Mouse (Mus musculus): ENCODE data around the gene Hist1h2aa.

Hist1h2aa gene

DNA sequence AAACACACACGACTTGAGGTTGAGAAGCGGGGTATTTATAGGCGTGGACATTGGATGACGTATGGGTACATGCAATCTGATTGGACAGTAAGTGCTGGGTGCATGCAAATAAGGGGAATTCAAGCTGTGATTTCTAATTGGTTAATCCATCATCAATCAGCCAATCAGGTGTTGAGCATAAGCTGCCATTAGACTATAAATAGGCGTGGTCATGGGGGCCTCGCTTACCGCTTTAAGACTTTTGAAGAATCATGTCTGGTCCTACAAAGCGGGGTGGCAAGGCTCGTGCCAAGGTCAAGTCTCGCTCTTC is at the start of gene Hist1h2aa:
TSS of gene Hist1h2aa (plus strand) at position 252 of the 310 bp plus-strand sequence.
- no peak for DNase-seq

DNA sequence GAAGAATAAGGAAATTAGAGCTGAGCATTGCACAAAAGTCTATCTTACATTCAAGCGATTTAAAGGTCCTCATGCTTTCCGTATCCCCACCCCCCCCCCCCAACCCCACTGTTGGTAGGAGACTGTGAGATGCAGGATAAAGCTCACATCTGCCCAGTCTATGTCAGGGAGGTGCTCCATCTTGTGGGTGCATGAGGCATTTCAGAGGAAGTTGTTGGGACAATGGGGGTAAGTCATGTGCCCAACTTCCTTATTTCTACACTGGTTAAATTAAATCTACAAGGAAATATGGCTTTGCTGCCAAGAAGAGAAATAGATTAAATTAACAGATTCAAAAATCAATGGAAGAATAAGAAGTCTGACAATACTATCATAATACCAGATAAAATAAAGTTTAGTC is 48.7 kb upstream of the Hist1h2aa start:
- DNase-seq, result no peak

DNA sequence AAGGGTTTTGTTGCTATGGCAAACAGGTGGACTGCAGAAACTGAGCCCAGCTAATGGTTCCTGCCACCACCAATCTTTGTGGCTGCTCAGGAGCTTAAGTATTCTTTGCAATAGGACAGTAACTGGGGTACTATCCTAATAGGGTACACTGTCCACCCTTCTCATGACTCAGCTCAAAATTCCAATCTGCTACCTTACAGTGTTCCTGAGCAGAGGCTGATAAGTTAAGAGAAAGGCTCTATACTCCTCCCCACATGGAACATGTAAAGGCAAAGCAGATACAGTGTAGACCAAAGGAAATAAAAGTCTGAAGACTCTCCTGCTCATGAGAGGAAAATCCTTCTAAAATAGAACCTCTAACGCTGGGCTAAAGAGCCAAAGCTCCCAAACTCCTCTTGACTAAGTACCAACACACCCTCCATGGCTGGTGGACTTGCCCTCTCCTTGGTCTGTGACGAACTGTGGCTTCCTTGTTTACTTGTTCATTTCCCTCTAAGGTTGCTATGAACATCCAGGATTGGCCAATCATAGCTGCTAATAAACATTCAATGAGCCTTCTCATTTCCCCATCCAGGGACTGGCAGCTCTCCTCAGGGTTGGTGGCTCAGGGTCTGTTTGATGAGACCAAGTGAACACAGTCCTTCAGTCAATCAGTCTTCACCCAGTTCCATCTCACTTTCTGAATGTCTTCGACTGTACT is 47.1 kb upstream of the Hist1h2aa start:
- no peak for DNase-seq

DNA sequence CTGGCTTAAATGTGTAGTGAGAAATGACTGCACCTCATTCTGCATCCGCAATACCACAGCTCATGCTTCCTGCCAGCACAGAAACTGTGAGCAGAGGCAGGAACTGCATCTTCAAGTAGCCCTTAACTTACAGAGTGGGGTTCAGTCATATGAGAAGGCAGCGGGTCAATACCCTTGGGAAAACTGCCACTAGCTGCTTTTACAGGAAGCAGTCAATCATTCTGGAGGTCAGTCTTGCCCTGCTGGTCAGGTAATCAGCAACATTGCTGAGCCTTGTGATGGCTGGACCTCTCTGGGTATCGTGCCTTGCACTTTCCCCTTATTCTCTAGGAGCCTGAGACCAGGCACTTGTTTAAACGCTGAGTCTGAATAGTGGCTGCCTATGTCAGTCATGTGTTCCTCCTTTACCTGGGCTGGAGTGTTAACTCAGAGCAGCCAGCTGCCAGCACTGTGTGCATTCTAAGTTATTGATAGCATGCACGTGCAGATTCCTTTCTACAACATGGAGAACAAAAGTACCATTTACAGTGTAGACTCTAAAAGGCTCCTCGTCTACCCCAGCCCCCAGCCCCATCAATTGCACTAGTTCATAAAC is 45.2 kb upstream of the Hist1h2aa start:
- no peak for DNase-seq

DNA sequence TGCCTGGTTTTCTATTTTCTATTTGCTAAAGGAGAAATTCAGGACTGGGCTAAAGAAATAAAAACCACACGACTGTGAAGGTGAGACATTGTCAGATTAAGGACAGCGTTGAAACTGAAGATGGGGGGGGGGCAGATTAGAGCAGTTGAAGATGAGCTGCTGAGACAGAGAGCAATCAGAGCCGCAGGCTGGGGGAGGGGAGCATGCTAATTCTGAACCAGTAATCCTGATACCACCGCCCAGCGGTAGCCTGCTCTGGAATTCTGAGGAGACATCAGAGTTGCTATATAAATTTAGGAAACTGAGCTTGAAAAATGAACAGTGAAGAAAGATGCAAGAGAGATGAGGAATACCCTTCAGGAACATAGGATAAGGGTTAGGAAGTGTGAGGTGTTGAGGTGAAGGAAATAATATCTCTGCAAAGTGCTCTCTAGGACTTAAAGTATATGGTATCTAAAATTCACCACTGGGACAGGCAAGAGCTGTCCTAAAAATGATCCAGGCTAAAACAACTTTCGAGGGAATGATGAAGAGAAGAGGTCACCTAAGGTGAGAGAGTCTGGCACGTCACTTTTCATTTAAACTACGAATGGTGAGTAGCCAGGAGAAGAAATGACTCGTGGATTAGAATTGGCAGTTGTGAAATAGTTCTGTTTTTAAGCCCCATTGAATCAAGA is 41.5 kb upstream of the Hist1h2aa start:
- no peak for DNase-seq

DNA sequence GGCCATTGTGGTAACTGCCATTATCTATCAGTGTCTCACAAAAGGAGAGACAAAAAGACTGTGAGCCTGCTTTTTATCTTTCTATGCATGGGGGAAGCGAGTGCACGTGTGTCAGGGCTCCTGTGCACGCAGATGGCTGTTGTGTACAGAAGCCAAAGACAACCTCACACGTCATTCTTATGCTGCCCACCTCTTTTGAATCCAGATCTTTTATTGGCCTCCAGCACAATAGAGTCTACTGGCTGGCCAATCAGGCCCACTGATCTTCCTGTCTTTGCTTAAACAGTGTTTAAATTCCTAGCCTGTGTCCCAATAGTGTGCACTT is 41.0 kb upstream of the Hist1h2aa start:
- DNase-seq, result no peak

DNA sequence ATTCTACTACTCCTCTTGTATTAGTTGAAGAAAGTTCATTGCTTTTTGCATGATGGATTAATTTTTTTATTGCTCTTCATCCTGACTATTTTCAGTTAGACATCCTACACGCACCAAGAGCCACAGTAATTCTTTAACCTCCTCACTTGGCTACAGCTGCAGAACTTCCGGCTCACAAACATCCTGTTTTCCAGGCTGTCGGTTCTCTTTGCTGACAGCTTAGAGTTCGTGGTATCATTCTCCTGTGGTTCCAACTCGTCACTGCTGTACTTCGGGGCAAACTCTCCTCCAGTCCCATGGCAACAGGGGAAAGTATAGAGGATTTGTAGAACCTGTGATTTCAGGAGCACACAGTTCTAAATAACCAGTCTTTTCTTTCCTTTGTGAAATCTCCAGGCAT is 36.0 kb upstream of the Hist1h2aa start:
- no peak for DNase-seq

DNA sequence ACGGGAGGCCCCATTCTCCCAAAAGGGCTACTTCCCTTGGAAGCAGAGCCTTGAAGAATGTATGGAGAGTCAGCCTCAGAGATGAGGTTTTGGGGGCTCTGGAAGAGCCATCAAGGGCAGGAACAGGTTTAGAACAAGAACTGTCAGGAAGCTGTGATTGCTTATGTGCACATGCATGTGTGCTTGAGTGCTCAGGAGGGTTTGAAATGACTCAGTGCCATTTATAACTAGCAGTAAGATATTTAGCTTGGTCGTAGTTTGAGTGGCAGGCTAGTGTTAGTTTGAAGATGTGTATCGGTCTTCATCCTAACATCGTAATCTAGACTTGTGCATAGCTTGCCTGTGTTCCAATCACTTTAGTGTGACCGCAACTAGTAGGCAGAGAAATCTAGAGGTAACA is 27.4 kb upstream of the Hist1h2aa start:
- no peak for DNase-seq

DNA sequence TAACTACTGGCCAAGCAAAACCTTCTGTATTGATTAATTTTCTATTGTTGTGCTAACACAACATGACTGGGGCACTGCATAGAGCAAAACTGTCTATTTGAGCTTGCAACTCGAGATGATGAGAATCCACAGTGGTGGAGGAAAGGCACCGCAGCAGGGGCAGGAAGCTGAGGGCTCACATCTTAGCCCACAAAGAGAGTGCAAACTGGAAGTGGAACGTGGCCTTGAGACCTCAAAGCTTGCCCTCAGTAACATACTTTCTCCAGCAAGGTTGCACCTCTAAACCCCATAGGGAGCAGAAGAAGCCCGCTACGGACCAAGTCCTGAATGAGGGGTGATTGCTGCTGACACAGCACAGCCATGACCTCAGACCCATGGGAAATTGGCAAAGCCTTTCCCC is 24.1 kb upstream of the Hist1h2aa start:
- no peak for DNase-seq

DNA sequence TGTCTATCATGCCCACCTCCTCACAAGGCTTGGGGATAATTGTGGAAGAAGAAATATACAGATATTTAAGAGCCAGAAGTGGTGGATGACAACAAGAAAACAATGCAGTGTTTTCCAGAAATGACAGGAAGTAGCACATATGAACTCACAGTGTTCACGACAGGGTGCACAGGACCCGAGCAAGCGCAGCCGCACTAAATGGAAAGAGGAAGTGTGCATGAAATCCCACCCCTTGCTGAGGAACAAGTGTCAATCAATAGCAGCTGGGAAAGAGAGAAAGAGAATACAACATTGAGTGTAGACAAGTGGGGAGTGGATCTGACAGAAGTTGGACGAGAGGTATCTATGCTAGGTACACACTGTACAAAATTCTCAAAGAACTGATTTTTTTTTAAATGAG is 22.9 kb upstream of the Hist1h2aa start:
- DNase-seq, result no peak

DNA sequence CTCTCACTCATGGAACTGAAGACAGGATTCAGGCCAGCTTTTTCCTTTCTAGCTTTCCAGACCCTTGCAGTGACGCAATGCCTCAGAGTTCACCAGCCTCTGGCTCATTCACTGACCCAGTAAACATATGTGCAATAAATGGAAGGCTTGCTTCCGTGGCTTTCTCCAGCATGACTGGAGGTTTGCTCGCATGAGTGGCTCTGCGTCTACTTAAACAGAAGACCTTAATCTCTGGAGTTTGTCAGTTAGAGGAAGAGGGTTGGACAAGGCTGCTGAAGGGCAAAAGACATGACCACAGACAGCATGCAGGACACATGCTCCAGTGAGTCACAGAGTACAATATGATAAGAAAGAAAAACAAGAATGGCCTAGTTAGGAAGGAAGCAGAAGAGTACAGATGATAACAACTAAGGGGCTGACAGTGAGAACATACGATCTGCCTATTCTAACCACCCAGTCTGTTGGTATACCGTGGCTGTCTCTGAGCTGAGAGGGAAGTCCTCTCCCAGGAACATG is 20.4 kb upstream of the Hist1h2aa start:
- no peak for DNase-seq

DNA sequence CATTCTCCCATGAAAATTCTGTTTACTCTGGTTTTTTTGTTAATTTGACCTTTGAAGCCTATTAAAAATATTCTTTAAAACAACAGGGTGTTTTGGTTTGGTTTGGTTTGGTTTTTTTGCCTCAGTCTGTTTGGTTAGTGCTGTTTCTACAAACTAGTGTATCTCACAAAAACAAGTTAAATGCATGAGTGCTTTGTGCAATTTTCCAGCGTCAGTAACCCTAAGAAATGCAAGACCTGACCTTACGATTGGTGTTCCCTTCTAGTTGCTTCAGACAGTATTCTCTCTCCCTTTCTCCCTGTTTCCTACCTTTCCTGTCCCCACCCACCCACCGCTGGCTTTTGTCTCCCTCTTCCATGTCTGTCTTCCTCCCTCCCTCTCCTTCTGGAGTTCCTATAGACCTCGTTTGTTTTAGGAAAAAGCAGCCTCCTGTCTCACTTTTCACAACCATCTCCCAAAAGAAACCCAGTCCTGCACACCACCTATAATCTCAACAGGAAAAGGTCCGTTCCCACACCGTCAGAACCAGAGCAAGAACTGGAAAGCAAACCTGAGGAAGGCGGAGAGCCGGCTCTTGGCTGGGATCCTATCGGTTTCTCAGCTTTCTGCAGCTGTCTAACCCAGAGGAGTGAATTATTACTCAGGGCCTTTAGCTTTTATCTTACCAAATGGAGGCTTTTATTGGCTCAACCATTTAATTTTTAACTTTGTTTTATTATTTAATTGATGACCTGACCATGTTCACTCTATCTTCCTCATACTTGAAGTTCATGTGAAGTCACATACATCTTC is 19.7 kb upstream of the Hist1h2aa start, which contains the start of gene Slc17a4:
TSS of gene Slc17a4 (minus strand) at position 634 of the 792 bp plus-strand sequence.
- DNase-seq, result no peak

DNA sequence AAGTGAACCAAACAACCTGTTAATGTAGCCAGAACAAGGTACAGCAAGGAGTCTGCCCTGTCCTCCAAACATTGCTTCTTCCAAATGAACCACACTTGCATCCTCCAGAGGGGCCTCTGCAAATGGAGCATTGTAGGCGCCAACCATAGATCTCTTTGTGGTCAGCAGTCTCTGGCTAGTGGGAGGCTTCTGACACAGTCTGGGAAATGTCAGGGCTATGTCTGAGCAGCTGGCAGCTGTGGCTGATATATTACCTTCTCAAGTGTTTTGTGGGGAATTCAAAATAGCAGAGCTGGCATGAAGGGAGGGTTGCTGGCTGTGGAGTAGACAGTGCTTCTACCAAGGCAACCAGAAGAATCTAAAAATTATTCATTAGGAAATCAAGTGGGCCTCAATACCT is 18.1 kb upstream of the Hist1h2aa start:
- DNase-seq, result no peak

DNA sequence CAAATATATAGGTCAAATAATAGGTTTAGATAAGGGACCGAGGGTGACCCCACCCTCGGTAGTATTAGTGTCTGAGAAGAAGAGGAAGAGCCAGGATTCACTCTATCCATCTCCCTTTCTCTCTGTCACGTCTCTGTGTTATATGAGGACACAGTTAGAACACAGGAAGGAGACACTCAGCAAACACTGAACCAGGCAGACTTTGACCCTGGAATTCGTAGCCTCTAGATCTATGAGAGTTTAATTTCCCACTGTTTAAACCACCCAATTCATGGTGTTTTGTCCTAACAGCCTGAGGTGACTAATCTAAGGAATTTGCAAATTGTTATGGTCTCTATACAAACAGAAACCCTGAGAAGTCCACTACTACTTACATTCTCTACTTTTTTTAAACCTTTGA is 16.6 kb upstream of the Hist1h2aa start:
- DNase-seq, result no peak

DNA sequence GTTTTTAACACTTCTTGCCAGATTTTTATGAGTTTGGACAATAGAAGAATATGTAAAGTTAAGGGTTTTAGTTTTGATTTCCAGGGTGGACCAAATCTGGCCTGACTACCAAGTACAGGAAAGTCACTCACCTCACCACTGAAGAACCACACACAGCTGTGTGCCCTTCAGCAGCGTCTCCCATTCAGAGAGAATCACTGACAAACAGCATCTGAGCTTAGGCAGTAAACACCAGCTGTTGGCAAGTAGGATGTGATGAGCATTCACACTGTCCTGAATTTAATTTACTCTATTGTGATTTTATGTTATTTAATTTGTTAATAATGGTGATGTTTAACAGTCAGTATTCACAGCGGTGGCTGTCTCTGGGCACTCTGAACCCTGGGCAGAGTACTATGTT is 8.5 kb upstream of the Hist1h2aa start:
- DNase-seq, result no peak

DNA sequence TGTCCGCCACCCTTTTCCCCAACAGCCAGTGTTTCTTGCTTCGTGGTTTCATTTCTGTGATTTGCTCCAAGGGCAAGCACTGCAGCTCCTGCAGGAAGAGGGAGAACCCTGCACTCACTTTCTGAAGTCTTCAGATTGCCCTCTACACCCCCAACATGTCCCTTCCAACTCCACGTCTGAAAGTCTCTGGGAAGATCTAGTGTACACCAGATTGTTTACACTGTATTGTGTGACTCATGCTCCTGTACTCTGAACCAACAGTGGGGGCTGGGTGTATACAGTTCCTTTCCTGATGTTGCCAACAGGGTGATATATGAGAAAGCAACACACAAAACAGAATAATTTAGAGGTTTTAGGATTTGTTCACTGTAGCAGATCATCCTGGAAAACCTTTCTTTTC is 5.6 kb upstream of the Hist1h2aa start:
- DNase-seq, result no peak

DNA sequence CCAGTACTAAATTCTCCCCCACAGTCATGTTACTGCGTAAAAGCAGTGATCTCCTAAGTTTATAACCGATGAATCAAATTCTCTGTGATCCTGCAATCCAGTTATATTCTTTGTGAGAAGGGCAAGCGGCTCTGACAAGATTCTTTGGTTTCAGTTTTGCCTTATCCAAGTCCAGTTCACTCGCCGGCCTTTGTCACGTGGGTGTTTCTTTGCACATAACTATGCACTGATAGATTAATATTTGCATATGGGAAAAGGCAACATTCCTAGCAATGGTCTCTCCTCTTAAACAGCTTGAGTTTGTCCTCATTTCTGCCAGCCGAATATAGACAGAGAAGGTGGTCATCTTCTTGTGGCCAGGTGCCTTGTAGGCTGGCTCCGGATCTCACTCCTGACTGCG is 3.8 kb upstream of the Hist1h2aa start:
- DNase-seq, result no peak

DNA sequence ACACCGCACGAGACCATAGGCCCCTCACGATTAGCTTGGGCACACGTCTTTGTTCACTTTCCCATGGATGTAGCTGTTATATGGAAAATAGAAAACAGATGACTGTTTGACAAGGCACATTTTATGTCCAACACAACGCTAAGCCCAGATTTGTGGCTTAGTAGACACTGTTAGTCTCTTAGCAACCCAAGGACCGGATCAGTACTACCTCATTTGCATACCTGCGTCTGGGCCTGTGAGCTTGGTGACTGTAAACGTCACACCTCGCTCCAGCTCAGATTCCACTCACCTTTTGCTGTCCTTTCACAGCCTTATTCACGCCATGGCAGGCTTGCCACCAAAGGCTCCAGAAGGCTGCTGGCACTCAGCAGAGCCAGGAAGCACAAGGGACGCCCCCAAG is 3.4 kb upstream of the Hist1h2aa start:
- no peak for DNase-seq

DNA sequence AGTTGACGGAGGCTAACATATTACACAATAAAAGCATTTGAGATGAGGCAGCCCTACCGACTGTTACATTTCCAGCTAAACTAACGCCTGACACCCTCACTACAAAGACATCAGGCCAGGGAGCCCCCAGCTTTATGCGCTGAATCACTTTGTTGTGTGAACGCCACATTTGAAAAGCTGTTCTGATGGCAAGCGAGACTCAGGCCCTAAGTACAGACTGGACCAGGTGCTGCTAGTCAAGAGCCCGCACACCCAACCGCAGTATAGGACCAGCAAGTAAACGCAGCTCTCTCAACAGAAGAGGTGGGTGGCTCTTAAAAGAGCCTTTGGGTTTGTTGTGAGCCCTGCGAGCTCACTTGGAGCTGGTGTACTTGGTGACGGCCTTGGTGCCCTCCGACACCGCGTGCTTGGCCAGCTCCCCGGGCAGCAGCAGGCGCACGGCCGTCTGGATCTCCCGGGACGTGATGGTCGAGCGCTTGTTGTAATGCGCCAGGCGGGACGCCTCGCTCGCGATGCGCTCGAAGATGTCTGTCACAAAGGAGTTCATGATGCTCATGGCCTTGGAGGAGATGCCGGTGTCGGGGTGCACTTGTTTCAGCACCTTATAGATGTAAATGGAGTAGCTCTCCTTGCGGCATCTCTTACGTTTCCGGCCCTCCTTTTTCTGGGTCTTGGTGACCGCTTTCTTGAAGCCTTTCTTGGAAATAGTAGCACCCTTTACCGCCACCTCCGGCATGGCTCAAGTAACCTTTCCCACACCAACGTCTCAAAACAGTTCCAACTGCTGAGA is 646 bp upstream of the Hist1h2aa start, which contains the start of gene Hist1h2ba:
TSS of gene Hist1h2ba (minus strand) at position 736 of the 790 bp plus-strand sequence.
- peak; percentile 3 for DNase-seq

DNA sequence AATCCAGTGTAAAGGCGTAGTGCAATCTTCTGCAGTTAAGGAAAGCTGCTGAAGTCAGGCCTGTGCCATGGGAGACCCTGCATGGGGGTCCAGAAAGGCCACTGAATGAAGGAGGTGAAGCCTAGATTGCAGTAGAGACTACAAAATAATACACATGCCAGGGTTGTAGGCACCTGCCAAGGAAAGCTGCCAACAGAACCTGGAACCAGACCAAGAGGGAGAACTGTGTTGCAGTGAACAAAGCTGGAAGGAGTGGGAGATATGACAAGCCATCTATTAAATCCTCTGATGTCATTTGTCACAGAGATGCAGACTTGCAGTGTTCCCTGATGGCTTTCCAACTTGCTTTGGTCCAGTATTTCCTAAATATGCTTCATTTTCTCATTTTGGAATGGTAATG is 4.4 kb downstream of the Hist1h2aa start:
- DNase-seq, result peak; percentile 14

DNA sequence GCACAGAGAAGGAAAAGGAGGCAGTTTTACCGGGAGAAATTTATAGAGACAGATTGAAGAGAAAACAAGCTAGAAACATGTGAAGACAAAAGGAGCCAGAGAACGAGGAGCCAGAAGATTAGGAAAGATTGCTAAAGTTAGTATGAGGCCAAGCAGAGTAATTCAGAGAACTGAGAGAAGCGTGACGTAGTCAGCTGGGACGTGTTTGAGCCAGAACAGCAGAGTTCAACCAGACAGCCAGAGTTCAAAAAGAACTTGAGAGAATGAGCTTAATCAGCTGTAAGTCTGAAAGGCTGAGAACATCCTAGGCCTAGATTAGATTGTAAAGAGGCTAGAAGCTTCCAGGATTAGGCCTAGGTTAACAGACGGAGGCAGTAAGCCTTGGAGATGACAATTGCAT is 6.0 kb downstream of the Hist1h2aa start:
- no peak for DNase-seq

DNA sequence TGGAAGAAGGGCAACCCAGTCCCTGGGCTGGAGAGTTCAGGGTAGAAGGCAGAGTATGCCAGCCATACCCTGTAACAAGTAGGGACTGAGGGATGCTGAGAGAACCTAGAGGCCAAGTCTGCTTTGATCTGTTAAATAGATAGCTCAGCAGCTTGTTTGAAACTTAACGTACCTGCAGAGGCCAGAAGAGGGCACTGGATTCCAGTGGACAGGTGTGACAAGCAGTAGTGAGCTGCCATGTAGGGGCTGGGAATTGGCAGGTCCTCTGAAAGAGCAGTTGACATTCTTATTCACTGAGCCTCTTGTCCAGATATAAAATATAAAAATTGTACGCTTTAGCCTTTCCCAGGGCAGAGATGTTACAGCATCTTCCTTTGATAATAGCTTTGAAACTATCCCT is 8.6 kb downstream of the Hist1h2aa start:
- DNase-seq, result no peak

DNA sequence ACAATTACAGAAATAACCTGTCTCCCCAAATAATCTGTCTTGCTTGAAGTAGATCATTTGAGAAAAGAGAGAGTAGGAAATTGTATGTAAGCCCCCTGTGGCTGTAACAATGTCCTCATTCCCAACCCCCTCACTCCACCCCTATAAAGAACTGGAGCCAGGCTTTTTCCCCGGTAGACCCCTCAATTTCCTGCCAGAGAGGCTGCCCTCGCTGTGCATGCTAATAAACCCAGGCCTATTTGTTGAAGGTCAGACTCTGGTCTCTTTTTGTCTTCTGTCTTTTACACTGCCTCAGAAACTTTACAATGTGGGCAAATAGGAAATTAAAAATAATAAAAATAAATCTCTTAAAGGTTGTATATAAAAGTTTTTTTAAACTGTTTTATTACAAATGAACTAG is 12.0 kb downstream of the Hist1h2aa start:
- DNase-seq, result no peak
